In the genomic region with DNA sequence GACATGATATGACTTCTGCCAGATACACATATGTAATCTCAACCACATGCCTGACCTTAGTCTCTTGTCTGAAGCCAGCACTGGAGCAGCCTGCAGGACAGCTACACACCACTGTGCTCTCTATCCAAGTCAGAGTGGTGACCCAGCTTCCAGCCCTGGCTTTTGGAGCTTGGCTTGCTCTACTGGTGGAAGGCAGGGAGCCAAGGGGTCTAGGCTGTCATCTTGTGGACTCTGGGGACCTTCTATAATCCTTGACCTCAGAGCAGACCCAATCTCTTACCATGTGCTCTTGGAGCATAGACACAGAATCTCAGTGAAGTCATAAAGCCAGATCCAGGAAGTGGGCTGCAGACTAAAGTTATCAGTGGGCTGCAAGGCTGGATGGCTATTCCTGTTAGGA, we compare ENCODE assay signal across 21 mouse cellular contexts. TPM values are rescaled to one million over a fixed set of nuclear protein-coding genes. Genes with fewer than 3 reads are reported as not detected.
DNase-seq lines count a peak whose midpoint lies in the region; ATAC-seq and TF ChIP-seq lines count a peak whose summit lies in the region.
"Had no signal": no experiment of that assay in that cellular context is flagged by ENCODE, and none has a peak within 500 bp of the region (broad histone marks: within the 10 kb centered on the region; RNA-seq: fewer than 3 reads in every experiment).

No protein-coding gene starts in this region.

- ATAC-seq in heart, embryonic 11.5 days (replicated peaks; ENCODE audit: insufficient number of reproducible peaks, low FRiP score, low TSS enrichment): no peak
- ATAC-seq in heart, embryonic 12.5 days (ENCODE audit: insufficient number of reproducible peaks, low FRiP score): no peak
- ATAC-seq in lung, embryonic 16.5 days (ENCODE audit: low read depth): peak; percentile 46; the same call in 1 of the 2 replicates
- ATAC-seq in midbrain, embryonic 11.5 days (ENCODE audit: low FRiP score): no peak
- ATAC-seq in midbrain, postnatal 0 days (ENCODE audit: low FRiP score): no peak
- ATAC-seq: forebrain, embryonic 16.5 days had no signal

- no peak overlapping the region for H3K27ac ChIP-seq in heart, embryonic 11.5 days (ENCODE audit: low read depth, low read length)
- no peak overlapping the region for H3K27ac ChIP-seq in heart, embryonic 12.5 days (ENCODE audit: poor library complexity, severe bottlenecking)
- H3K27ac ChIP-seq in lung, embryonic 16.5 days (ENCODE audit: low read length): no peak overlapping the region
- no peak overlapping the region for H3K27ac ChIP-seq in midbrain, embryonic 11.5 days (ENCODE audit: low read depth, low read length)
- H3K27ac ChIP-seq in midbrain, postnatal 0 days (ENCODE audit: low read depth, low read length): no peak overlapping the region
- H3K27ac ChIP-seq: embryonic facial prominence, embryonic 13.5 days; forebrain, embryonic 12.5 days; heart, adult 2 months; hindbrain, embryonic 10.5 days; hindbrain, embryonic 14.5 days had no signal

- H3K4me3 ChIP-seq in heart, embryonic 11.5 days (ENCODE audit: low read depth, low read length): no peak overlapping the region
- H3K4me3 ChIP-seq in heart, embryonic 12.5 days: no peak overlapping the region
- H3K4me3 ChIP-seq in lung, embryonic 16.5 days (ENCODE audit: low read length): no peak overlapping the region
- no peak overlapping the region for H3K4me3 ChIP-seq in midbrain, embryonic 11.5 days (ENCODE audit: low read depth, low read length)
- no peak overlapping the region for H3K4me3 ChIP-seq in midbrain, postnatal 0 days (ENCODE audit: low read depth, low read length)
- H3K4me3 ChIP-seq: embryonic facial prominence, embryonic 13.5 days; forebrain, embryonic 12.5 days; heart, adult 2 months; hindbrain, embryonic 10.5 days had no signal

- no peak for TF ChIP-seq CTCF in midbrain, postnatal 0 days (IDR thresholded peaks at IDR 0.05)

- H3K27me3 ChIP-seq in heart, embryonic 11.5 days (ENCODE audit: control insufficient read depth, insufficient read depth, low read length): no peaks in the 10 kb centered on the region
- H3K27me3 ChIP-seq in heart, embryonic 12.5 days (replicated peaks): no peaks in the 10 kb centered on the region
- no peaks in the 10 kb centered on the region for H3K27me3 ChIP-seq in lung, embryonic 16.5 days (ENCODE audit: control insufficient read depth, insufficient read depth, low read depth, low read length)
- H3K27me3 ChIP-seq in midbrain, embryonic 11.5 days (ENCODE audit: control insufficient read depth, insufficient read depth, low read length): no peaks in the 10 kb centered on the region
- H3K27me3 ChIP-seq in midbrain, postnatal 0 days (ENCODE audit: insufficient read depth, low read length): no peaks in the 10 kb centered on the region
- H3K27me3 ChIP-seq: embryonic facial prominence, embryonic 13.5 days; forebrain, embryonic 12.5 days had no signal

- peak; percentile 93 for DNase-seq in heart, adult 11 months
- peak; percentile 41 for DNase-seq in heart, postnatal 4 days
- no peak for DNase-seq in lung, postnatal 25 days (ENCODE audit: low spot score)
- peak; percentile 78 for DNase-seq in midbrain, embryonic 11.5 days (ENCODE audit: low spot score, missing footprints)
- no peak for DNase-seq in midbrain, postnatal 0 days (ENCODE audit: low spot score)
- DNase-seq: adrenal gland, postnatal 10 days; cerebellum, adult 11 months; cerebellum, adult 9-10 months; cerebellum, postnatal 36 days; gastrocnemius, postnatal 10 days had no signal

- H3K9me3 ChIP-seq in heart, embryonic 11.5 days (replicated peaks; ENCODE audit: control insufficient read depth, low read length): no peaks in the 10 kb centered on the region
- no peaks in the 10 kb centered on the region for H3K9me3 ChIP-seq in heart, embryonic 12.5 days (replicated peaks)
- no peaks in the 10 kb centered on the region for H3K9me3 ChIP-seq in lung, embryonic 16.5 days (ENCODE audit: control insufficient read depth, low read length)
- H3K9me3 ChIP-seq in midbrain, embryonic 11.5 days (ENCODE audit: control insufficient read depth, low read length): no peaks in the 10 kb centered on the region
- no peaks in the 10 kb centered on the region for H3K9me3 ChIP-seq in midbrain, postnatal 0 days (ENCODE audit: low read length)
- H3K9me3 ChIP-seq: embryonic facial prominence, embryonic 13.5 days; forebrain, embryonic 12.5 days; hindbrain, embryonic 10.5 days had no signal

- H3K4me2 ChIP-seq in heart, embryonic 11.5 days: no peak overlapping the region
- H3K4me2 ChIP-seq in heart, embryonic 12.5 days: no peak overlapping the region
- no peak overlapping the region for H3K4me2 ChIP-seq in lung, embryonic 16.5 days (ENCODE audit: low read depth, low read length)
- H3K4me2 ChIP-seq in midbrain, embryonic 11.5 days: no peak overlapping the region
- H3K4me2 ChIP-seq in midbrain, postnatal 0 days (ENCODE audit: low read depth, low read length, poor library complexity, severe bottlenecking): no peak overlapping the region
- H3K4me2 ChIP-seq: embryonic facial prominence, embryonic 13.5 days; forebrain, embryonic 12.5 days; hindbrain, embryonic 14.5 days had no signal

- H3K36me3 ChIP-seq in heart, embryonic 11.5 days (ENCODE audit: control insufficient read depth, insufficient read depth, low read length): no peaks in the 10 kb centered on the region
- no peaks in the 10 kb centered on the region for H3K36me3 ChIP-seq in heart, embryonic 12.5 days
- H3K36me3 ChIP-seq in lung, embryonic 16.5 days (ENCODE audit: control insufficient read depth, insufficient read depth, low read length): no peaks in the 10 kb centered on the region
- H3K36me3 ChIP-seq in midbrain, embryonic 11.5 days (ENCODE audit: control insufficient read depth, insufficient read depth, low read length): no peaks in the 10 kb centered on the region
- H3K36me3 ChIP-seq in midbrain, postnatal 0 days (ENCODE audit: insufficient read depth, low read length): no peaks in the 10 kb centered on the region
- H3K36me3 ChIP-seq: embryonic facial prominence, embryonic 13.5 days; forebrain, embryonic 12.5 days; hindbrain, embryonic 10.5 days had no signal

- no peak overlapping the region for H3K9ac ChIP-seq in heart, embryonic 11.5 days (ENCODE audit: low read depth, low read length)
- no peak overlapping the region for H3K9ac ChIP-seq in heart, embryonic 12.5 days
- no peak overlapping the region for H3K9ac ChIP-seq in lung, embryonic 16.5 days (ENCODE audit: low read length)
- no peak overlapping the region for H3K9ac ChIP-seq in midbrain, embryonic 11.5 days (ENCODE audit: low read length)
- no peak overlapping the region for H3K9ac ChIP-seq in midbrain, postnatal 0 days (replicated peaks; ENCODE audit: low read length, poor library complexity, severe bottlenecking)
- H3K9ac ChIP-seq: embryonic facial prominence, embryonic 13.5 days; forebrain, embryonic 12.5 days; hindbrain, embryonic 14.5 days had no signal

- H3K4me1 ChIP-seq in heart, embryonic 11.5 days (ENCODE audit: control insufficient read depth, insufficient read depth, low read length): peaks cover 7% of the 10 kb centered on the region
- peaks cover 19% of the 10 kb centered on the region for H3K4me1 ChIP-seq in heart, embryonic 12.5 days (replicated peaks)
- H3K4me1 ChIP-seq in lung, embryonic 16.5 days (replicated peaks; ENCODE audit: control insufficient read depth, insufficient read depth, low read length): 0 out of 2 replicates have a peak, but pooled peaks cover 3% of the 10 kb centered on the region
- peaks cover 4% of the 10 kb centered on the region for H3K4me1 ChIP-seq in midbrain, embryonic 11.5 days (ENCODE audit: control insufficient read depth, insufficient read depth, low read length)
- no peaks in the 10 kb centered on the region for H3K4me1 ChIP-seq in midbrain, postnatal 0 days (ENCODE audit: insufficient read depth, low read length)

RNA-seq across cellular contexts. Expression of a gene that starts 30.7 kb away (rescaled TPM):
- polyA plus RNA-seq in heart, embryonic 11.5 days (2014; fragmentation: Nextera tagmentation; extraction: Ambion mirVana): 29.3 and 29.7 TPM in 2 replicates
- 10 to 100 TPM; 21.7 to 23.5 TPM for total RNA-seq in heart, postnatal 4 days (2021)
- 22.2 and 23.1 TPM in 2 replicates for polyA plus RNA-seq in heart, embryonic 12.5 days (2016; fragmentation: Nextera tagmentation; extraction: Ambion mirVana)
- polyA plus RNA-seq in lung, embryonic 16.5 days (2015; fragmentation: Nextera tagmentation; extraction: Ambion mirVana): 17.9 TPM in 2 replicates
- polyA plus RNA-seq in midbrain, embryonic 11.5 days (2014; fragmentation: Nextera tagmentation; extraction: Ambion mirVana): 31.9 and 34.0 TPM in 2 replicates
- total RNA-seq in midbrain, postnatal 0 days (2014; rRNA removed): 20.7 and 21.9 TPM in 2 replicates
- polyA plus RNA-seq in midbrain, postnatal 0 days (2015; fragmentation: Nextera tagmentation; extraction: Ambion mirVana): 7.9 TPM in 2 replicates
- total RNA-seq: MEL had no signal
- polyA plus RNA-seq: C2C12 had no signal

Comparison
In these comparisons a context has a peak if more than half of its experiments do, and no peak if none do; other contexts are left out.
1. DNase-seq: peak in heart, adult 11 months (single experiment), heart, postnatal 4 days (single experiment) and midbrain, embryonic 11.5 days (single experiment); none in lung, postnatal 25 days (single experiment) and midbrain, postnatal 0 days (single experiment).